Mouse (Mus musculus) layer of hippocampus, postnatal 14 days (tissue): ENCODE measurements around the gene Nanp. TPM values are rescaled to one million over a fixed set of nuclear protein-coding genes. Genes with fewer than 3 reads are reported as not detected.

Experiments
- DNase-seq, 2 experiments: peaks; one replicate each; pipeline ENCODE4 v3.0.0; 2021 to 2022; ENCODE audit warnings: low spot score in 2 of 2, mixed read lengths in 1 of 2
- total RNA-seq, 2 experiments: library from RNA; stranded (reverse); gene quantifications; 2 replicates each; pipeline ENCODE4 v1.2.3; 2021

The Nanp gene
- total RNA-seq, 2 experiments from 2014 or later: 19.1 to 20.9 TPM

DNA sequence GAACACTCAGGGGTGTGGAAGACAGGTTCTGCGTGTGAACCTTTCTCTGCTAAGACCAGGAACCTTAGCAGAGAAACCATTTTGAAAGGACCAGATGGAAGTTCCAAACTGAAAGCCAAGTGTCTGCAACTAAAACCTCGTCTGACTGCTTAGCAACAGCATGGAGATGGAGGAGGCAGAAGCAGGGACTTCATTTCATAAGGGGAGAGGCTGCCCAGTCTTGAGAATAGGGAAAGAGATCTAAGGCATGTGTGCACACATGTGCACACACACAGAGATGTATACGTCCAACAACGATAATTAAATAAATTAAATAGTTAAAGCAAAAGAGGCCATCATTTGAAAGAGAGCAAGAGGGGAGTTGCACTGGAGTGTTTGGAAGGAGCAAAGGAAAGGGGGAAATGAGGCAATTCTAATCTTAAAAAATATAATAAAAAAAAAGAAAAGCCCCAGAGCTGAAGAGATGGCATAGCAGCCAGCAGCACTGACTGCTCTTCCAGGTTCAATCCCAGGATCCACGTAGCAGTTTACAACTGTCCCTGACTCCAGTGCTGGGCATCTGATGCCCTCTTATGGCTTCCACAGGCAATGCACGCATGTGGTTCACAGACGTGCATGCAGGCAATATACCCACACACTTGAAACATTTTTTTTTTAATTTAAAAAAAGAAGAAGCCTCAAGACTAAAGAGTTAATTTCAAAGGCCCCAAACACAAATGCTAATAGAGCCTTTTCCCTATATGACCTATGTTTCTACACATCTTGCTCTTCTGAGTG is 38.6 kb downstream of the Nanp start:
- DNase-seq: peak; percentile 50 to 74

DNA sequence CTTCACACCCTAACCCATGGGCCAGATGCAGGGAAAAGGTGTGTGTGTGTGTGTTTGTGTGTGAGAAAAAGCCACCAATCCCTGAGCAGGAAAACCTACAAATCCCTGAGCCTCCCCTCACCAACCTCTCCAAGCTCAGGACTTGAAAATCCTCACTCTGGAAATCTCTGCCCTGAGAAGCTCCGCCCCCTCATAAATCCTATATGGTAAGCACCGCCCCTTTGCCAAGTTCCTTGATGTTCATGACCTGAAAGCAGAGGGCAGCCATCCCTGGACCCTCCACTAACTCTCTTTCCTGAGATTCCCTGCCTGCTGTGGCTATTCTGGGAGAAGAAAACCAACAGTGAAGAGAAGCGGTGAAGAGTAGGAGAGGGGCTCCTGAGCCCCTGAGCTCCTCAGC is 40.2 kb downstream of the Nanp start:
- DNase-seq: no peak

DNA sequence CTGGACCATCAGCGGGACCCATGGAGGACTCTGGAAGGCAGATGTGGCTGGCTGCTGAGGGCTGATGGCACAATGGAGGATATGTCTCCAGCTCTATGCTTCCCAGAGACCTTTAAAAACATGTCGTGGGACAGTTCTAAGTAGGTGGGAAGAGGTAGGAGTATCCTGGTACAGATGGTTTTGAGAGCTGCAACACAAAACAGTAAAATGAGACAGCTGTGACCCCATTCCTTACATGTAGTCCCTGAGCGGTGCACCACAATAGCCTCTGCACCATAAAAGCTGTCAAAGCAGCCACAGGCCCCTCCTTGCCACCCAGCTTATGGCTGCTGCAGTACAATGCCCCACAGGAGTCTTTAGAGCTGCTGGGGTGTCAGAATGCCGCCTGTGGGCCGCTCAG is 41.6 kb downstream of the Nanp start:
- DNase-seq: no peak

DNA sequence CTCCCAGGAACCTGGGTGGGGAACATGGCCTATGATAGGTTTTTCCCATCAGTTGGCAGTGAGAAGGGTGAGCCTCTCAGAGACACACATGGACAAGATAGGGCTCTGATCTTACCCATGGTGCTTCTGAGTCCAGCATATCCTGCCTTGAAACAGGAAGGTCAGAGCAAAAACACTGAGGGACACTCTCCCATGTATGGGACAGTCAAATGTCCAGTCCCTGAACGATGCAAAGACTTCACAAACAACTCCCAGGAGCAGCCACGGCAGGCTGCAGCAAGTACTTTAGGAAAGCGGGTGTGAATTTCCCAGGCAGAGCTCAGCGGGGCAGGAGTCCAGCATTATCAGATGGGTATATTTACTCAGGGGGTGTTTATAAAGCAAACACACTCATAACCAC is 43.9 kb downstream of the Nanp start:
- no peak for DNase-seq

DNA sequence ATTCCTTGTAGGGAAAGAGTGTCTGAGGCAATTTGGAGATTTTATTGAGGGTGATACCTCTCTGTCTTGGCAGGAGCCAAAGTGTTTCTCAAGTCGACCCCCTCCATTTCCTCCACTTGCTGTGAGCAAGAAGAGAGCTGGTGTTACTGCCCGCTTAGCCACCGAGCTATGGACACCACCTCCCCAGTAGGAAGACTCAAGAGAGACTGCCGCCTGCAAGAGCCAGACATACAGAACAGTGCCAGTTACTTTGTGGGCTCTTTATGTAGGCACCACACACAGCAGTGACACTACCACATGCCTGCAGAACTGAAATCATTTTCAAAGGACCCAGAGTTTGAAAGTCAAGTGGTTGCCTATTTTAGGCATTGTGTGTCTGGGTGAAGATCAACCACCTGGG is 48.1 kb downstream of the Nanp start:
- no peak for DNase-seq

DNA sequence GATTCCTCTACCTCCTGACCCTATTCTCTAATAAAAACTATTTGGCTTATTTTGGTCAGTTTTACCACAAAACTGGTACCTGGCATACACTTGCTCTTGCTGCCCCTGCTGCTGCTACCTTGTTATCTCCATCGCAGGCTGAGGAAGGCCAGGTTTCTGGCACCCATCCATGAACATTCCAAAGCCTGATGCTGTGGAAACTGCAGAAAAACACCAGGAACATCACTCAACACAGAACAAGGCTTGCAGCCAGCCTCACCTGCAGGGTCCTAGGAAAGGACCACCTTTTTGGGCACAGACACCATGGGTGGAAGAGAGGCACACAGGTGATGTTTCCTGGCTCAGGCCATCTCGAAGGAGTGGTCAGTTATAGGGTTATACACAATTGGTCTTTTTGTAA is 48.7 kb downstream of the Nanp start:
- no peak for DNase-seq

DNA sequence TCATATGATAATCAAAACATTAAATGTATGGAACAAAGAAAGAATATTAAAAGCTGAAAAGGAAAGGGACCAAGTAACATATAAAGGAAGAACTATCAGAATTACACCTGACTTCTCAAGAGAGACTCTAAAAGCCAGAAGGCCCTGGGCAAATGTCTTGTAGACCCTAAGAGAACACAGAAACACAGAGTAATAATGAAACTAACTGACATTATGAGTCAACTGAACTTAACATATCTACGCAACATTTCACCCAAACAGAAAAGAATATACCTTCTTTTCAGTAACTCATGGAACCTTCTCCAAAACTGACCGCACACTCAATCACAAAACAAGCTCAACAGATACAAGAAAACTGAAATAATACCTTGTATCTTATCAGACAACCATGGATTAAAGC is 53.8 kb downstream of the Nanp start:
- DNase-seq: no peak

DNA sequence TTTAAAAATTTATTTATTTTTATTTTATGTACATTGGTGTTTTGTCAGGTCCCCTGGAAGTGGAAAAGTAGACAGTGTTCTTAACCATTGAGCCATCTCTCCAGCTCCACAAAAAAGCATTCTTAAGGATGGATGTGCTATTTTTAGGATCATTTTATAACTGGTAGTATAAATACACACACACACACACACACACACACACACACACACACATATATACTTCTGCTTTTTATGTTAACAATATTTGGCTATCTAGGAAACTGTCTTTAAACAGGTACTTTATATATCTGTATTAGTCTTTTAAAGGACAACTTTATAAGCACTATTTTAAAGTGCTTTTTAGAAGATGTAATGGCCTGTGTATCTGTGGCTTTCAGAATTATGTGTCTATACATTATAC is 57.1 kb downstream of the Nanp start:
- no peak for DNase-seq

DNA sequence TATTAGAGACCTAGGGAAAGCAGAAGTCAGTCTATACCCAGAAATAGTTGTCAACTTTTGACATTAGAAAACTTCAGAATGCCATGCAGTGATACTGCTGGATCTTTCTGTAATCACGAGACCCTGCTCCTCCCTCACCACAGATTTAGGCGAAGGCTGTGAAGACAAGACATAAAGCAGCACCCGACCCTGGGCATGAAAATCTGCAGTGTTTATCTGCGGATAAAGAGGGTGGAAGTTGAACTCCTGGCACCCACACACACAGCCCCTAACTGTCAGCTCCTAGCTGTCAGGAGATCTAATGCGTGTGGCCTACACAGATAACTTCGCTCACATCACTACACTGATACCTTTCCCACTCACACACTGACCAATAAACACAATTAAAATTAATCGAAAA is 57.7 kb downstream of the Nanp start:
- no peak for DNase-seq

DNA sequence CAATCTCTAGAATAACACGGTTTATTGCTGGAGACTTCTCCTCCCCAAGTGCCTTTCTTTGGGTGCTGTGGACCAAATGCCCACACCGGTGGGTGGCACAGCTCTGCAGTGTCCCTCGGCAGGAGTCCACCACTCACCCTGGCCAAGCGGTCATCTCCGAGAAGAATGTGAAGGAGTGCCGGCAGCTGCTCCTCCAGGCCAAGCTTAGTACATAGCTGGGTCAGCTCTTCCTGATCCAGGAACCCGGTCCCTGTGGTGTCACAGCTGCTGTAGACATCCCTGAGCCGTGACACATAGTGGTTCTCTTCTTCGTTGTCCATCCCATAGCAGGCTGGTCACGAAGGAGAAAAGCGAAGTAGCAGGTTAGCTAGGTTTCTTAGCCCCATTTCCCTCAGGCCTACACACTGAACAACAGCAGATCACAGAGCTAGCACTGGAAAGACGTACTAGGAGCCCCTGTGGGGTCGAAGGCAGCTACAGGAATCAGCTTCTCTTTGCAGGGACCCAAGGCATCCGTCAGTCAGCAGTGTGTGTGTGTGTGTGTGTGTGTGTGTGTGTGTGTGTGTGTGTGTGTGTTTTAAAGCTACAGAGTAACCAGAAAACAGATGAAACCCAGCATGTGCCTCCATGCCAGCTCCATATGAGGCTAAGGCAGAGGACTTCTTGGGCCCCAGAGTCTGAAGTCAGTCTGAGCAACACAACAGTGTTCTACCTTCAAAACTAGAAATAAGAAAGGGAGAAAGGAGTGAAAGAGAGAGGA is 59.2 kb downstream of the Nanp start:
- DNase-seq: no peak

Other genes starting within 250 kb of the Nanp start
- gene Abhd12, start 134.7 kb downstream of the Nanp start, total RNA-seq: 100 to 1,000 TPM; 239 to 243 TPM
- gene Gins1, start 134.0 kb downstream of the Nanp start, total RNA-seq: 1 to 10 TPM; 1.9 to 4.7 TPM
- 1 to 10 TPM; 6.1 to 7.8 TPM for gene Ninl, start within 50 bp of the Nanp start, total RNA-seq
- gene Gm14151, start 53.0 kb upstream of the Nanp start, total RNA-seq: not detected
- gene Gm14147, start 58.8 kb upstream of the Nanp start, total RNA-seq: not detected